Mouse (Mus musculus): ENCODE results near the gene Brf1.

The Brf1 gene

DNA sequence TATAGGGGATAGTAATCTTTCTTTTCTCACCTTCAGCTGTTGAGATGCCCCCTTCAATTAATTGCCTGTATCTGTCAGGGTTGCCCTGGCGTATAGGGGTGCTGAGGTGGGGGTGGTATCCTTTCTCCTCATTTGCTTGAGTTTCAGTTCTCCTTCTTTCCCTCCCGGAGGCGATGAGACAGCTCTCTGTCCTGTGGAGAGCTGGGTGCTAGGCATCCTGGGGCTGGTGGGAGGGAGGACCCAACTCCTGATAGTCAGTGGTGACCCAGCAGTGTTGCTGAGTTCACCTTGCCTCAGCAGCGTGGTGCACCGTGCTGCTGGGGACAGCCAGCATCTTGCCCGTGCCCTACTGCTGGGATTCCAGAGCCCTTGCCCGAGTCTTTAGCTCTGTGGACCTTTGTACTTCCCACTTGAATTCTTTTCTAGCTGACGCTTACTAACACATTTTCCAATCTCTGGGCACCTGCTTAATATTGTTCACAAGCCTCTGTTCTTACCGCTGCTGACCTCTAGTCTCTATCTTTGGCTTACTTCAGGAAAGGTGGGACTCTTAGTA is 17.0 kb upstream of the Brf1 start:
- DNase-seq (ENCODE audit: low spot score) = no peak

DNA sequence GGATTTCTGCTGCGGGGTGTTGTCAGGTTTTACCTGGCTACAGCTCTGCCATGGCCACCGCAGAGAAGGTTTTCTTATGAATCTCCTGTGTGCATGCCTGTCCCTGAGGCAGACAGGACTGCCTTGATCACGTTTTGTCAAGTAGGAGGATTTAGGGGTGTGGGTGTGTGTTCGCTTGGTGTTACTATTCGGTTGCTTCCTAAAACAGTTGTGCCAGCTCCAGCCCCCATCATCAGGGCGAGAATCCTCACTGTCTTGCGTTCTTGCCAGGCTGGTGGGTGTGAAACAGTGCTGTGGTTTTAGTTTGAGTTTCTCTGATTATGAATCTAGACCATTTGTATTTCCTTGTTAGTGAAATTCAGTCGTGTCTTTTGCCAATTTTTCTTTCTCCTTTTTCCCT is 16.5 kb upstream of the Brf1 start:
- DNase-seq (ENCODE audit: low spot score) = no peak

- no peak for DNase-seq (ENCODE audit: low spot score)
Observed at GRCm38 (mm10) chr12:113015956-113016355, 15.5 kb upstream of the Brf1 start.

GRCm38 (mm10) chr12:113014561-113015556 is 14.4 kb upstream of the Brf1 start:
- no peak for DNase-seq (ENCODE audit: low spot score)

GRCm38 (mm10) chr12:113013604-113014558 is 13.4 kb upstream of the Brf1 start, which contains the start of gene Pacs2:
Gene Pacs2, plus strand, starts transcription at chr12:113014508.
- peak; percentile 92 for DNase-seq (ENCODE audit: low spot score)

GRCm38 (mm10) chr12:113013021-113013491 is 12.6 kb upstream of the Brf1 start:
- no peak for DNase-seq (ENCODE audit: low spot score)

GRCm38 (mm10) chr12:113012443-113012842 is 11.9 kb upstream of the Brf1 start:
- no peak for DNase-seq (ENCODE audit: low spot score)

DNA sequence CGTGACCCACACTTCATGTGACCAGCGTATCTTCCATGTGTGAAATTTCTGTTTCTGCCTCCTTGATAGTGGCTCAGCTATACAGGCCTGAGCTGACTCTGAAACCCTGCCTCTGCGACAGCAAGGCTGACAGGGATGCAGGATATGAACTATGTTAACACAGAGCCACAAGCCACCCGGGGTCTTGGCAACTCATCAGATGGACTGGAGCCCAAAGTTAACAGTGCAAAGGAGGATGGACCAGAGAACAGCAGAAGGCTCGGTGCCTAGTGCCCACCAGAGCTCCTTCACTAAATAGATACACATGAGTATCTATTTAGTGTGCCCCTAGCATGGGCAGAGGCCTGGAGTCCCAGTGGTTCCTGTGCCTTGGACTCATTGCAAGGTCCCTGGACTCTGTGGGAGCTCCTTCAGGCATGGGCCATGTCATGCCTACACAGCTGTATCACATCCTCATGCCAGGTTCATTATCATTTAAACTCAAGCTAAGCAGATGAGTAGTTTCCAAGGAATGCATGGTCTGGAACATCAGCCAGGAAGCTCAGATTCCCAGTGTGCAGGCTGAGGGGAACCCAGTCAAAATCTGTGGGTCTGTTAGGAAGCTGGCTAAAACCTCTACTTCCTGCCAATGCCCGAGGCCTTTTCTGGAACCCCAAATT is 11.3 kb upstream of the Brf1 start:
- DNase-seq (ENCODE audit: low spot score) = no peak

DNA sequence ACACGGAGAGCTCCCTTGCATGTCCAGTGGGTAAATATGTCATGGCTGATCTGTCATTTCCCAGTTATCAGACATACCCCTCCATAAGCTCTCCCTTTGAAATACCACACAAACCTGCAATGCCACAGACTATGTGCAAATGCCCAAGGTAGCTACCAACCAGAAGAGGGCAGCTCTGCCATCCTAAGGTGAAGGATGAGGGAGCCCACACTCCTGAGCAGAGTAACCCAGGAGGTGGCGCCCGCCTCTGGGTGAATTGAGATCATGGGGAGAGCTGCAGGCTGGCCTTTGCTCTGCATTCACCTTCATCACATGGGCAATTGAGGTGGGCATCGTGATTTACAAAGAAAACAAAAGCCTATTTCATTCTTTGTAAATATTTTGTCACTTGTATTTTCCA is 4.5 kb upstream of the Brf1 start:
- peak; percentile 39 for DNase-seq (ENCODE audit: low spot score)

DNA sequence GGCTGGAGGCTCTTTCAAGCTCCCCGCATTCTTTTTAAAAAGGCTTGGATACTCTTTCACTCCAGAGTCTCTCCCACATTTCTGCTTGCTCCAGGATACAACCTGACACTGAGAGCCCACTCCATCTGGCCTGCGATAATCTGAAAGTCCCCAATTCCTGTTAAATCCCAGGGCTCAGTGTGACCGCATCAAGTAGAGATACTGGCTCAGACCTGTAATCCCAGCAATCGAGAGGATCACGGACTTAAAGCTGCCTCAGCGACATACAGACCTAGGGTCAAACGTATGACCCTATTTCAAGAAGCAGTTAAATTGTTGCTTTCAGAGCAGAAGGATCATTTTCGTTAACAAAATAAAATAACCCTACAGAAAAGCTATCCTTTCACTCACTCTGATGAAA is 3.5 kb upstream of the Brf1 start:
- no peak for DNase-seq (ENCODE audit: low spot score)

DNA sequence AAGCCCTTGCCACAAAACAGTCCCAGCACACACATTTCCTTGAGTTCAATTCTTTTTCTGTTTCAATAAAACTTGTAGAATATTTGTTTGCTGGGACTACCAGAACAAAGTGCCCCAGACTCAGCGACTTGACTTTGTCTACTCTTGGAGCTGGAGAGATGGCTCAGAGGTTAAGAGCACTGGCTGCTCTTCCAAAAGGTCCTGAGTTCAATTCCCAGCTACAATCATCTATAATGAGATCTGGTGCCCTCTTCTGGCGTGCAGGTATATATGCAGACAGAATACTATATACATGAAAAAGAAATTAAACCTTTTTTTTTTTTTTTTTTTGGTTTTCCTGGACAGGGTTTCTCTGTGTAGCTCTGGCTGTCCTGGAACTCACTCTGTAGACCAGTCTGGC is 2.2 kb upstream of the Brf1 start:
- DNase-seq (ENCODE audit: low spot score) = no peak

- DNase-seq (ENCODE audit: low spot score) = no peak
Observed at GRCm38 (mm10) chr12:113001133-113001474, 600 bp upstream of the Brf1 start.

- DNase-seq (ENCODE audit: low spot score) = no peak
Observed at GRCm38 (mm10) chr12:112999569-113000293, 773 bp downstream of the Brf1 start.

GRCm38 (mm10) chr12:112994153-112994552 is 6.4 kb downstream of the Brf1 start:
- DNase-seq (ENCODE audit: low spot score) = no peak

GRCm38 (mm10) chr12:112991444-112991843 is 9.1 kb downstream of the Brf1 start:
- no peak for DNase-seq (ENCODE audit: low spot score)

DNA sequence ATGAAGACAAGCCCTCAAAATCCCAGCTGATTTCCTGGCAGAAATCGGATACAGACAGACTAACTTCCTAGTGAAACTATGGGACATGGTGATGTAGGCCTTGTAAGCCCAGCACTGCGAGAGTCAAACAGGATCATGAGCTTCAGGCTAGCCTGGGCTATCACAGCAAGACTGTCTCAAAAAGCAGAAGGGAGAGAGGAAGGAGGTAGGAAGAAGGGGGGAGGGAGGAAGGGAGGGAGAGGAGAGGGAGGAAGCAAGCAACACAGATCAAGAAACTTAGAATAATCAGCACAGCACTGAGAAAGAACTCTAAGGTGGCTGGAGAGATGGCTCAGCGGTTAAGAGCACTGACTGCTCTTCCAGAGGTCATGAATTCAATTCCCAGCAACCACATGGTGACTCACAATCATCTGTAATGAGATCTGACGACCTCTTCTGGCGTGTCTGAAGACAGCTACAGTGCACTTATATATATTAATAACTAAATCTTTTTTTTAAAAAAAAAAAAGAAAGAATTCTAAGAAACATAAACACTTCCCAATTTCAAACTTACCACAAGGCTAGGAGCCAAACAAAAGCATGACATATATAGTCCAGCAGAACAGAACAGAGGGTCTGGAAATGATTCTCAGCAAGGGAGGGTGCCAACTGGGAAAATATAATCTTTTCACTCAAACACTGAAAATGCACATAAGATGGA is 9.6 kb downstream of the Brf1 start:
- DNase-seq (ENCODE audit: low spot score) = no peak

GRCm38 (mm10) chr12:112987877-112988276 is 12.6 kb downstream of the Brf1 start:
- peak; percentile 33 for DNase-seq (ENCODE audit: low spot score)

- DNase-seq (ENCODE audit: low spot score) = no peak
Observed at GRCm38 (mm10) chr12:112985346-112985745, 15.2 kb downstream of the Brf1 start.

- DNase-seq (ENCODE audit: low spot score) = no peak
Observed at GRCm38 (mm10) chr12:112982031-112982430, 18.5 kb downstream of the Brf1 start.

GRCm38 (mm10) chr12:112977156-112977555 is 23.3 kb downstream of the Brf1 start:
- DNase-seq (ENCODE audit: low spot score) = no peak
